Mouse (Mus musculus) intestine, embryonic 16.5 days (tissue): Measurements from ENCODE around the gene Mrpl30. TPM values are rescaled to one million over a fixed set of nuclear protein-coding genes. Genes with fewer than 3 reads are reported as not detected.

Experiments used
- ATAC-seq: fragments of 200-750 bp; cut with Nextera tagmentation; 2 replicates; pipeline ENCODE4 v1.8.0; 2017; ENCODE audit warnings: moderate TSS enrichment, moderate library complexity
- H3K27ac ChIP-seq: fragments of 300-500 bp; sonication (generic); 2 replicates; pipeline ENCODE4 v1.5.1; 2014; ENCODE audit warnings: mild to moderate bottlenecking, low read length
- H3K27me3 ChIP-seq: fragments of 300-500 bp; sonication (generic); replicated peaks from 2 replicates; pipeline ENCODE4 v1.6.1; 2014; ENCODE audit warnings: low read length, control low read depth, mixed read lengths; ENCODE audit not compliant: control insufficient read depth, insufficient read depth
- H3K36me3 ChIP-seq: fragments of 300-500 bp; sonication (generic); 2 replicates; pipeline ENCODE4 v1.6.1; 2014; ENCODE audit warnings: low read length, control low read depth; ENCODE audit not compliant: control insufficient read depth, insufficient read depth
- H3K4me1 ChIP-seq: fragments of 300-500 bp; sonication (generic); 2 replicates; pipeline ENCODE4 v1.6.1; 2014; ENCODE audit warnings: low read length, control low read depth, mixed read lengths; ENCODE audit not compliant: control insufficient read depth, insufficient read depth
- H3K4me2 ChIP-seq: fragments of 300-500 bp; sonication (generic); 2 replicates; pipeline ENCODE4 v1.6.1; 2014; ENCODE audit warnings: low read depth, low read length, control low read depth
- H3K4me3 ChIP-seq: fragments of 300-500 bp; sonication (generic); 2 replicates; pipeline ENCODE4 v1.5.1; 2014; ENCODE audit warnings: mild to moderate bottlenecking, low read length
- H3K9ac ChIP-seq: fragments of 300-500 bp; sonication (generic); 2 replicates; pipeline ENCODE4 v1.6.1; 2014; ENCODE audit warnings: low read depth, low read length
- H3K9me3 ChIP-seq: fragments of 300-500 bp; sonication (generic); 2 replicates; pipeline ENCODE4 v1.6.1; 2016; ENCODE audit warnings: low read length, control low read depth; ENCODE audit not compliant: control insufficient read depth
- WGBS: fragments of 180-500 bp; shearing (Covaris S2); extraction: QIAGEN DNeasy Blood & Tissue Kit; methylation state at CpG from one replicate; pipeline ENCODE4 v1.1.7; 2014; 5-methylcytosine and 5-hydroxymethylcytosine counted together
- polyA plus RNA-seq: library from polyadenylated mRNA; unstranded; fragments of >200 nt; fragmentation: Nextera tagmentation; extraction: Ambion mirVana; gene quantifications from 2 replicates; pipeline ENCODE4 v1.2.1, GENCODE M21; 2015

The Mrpl30 gene
- polyA plus RNA-seq, 1 experiment from 2014 or later = 267 TPM

- H3K4me3 ChIP-seq = no peak overlapping the region
- 65% methylated on average over 10 of the region's 10 CpGs for WGBS
- H3K27ac ChIP-seq = no peak overlapping the region
- H3K9ac ChIP-seq = no peak overlapping the region
- H3K4me1 ChIP-seq = 0 out of 2 replicates have a peak, but pooled peaks cover 5% of the 10 kb centered on the region
- H3K4me2 ChIP-seq = no peak overlapping the region
- no peaks in the 10 kb centered on the region for H3K9me3 ChIP-seq
- no peaks in the 10 kb centered on the region for H3K36me3 ChIP-seq
- no peaks in the 10 kb centered on the region for H3K27me3 ChIP-seq
- no peak for ATAC-seq
Measured at GRCm38 (mm10) chr1:37868640-37869039, 21.6 kb upstream of the Mrpl30 start.

GRCm38 (mm10) chr1:37869362-37869761 lies 20.9 kb upstream of the Mrpl30 start:
- Histone ChIP-seq H3K9me3 (no peaks in the 10 kb centered on the region), H3K9ac (no peak overlapping the region), H3K36me3 (no peaks in the 10 kb centered on the region), H3K4me2 (no peak overlapping the region), H3K27ac (no peak overlapping the region), H3K4me1 (0 out of 2 replicates have a peak, but pooled peaks cover 5% of the 10 kb centered on the region), H3K27me3 (no peaks in the 10 kb centered on the region), H3K4me3 (no peak overlapping the region)
- 50% methylated on average over 2 of the region's 2 CpGs for WGBS
- no peak for ATAC-seq

DNA sequence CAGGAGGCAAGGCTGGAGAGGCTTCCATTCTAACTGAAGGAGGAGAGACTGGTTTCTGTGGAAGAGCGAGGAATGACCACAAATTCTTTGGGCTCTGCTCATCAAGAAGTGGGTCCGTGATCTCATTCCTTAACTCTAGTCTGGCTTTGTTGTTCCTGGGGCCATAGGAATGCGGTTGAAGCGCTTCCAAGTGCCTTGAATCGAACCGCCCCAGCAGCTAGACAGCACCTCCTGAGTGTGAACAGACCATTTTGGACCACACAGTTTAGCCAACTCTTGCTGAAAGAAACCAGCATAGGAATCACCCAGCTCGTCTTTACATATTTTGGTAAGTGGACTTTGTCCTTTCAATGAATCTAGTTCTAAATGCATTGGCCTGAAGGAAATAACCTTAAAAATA lies 18.6 kb upstream of the Mrpl30 start, which contains the start of gene Lipt1:
Lipt1 (plus strand) TSS at position 35 of the 400 bp plus-strand sequence.
- Histone ChIP-seq H3K9ac (peak within 1 kb of the TSS; percentile 68), H3K4me1 (no peaks in the 10 kb centered on the region), H3K27ac (peak within 1 kb of the TSS; percentile 76), H3K4me2 (peak within 1 kb of the TSS; percentile 77), H3K9me3 (peaks cover 8% of the 10 kb centered on the region; the same call in 1 of the 2 replicates), H3K27me3 (no peaks in the 10 kb centered on the region), H3K36me3 (peaks cover 14% of the 10 kb centered on the region), H3K4me3 (peak within 1 kb of the TSS; percentile 61)
- 8% methylated on average over 7 of the region's 7 CpGs for WGBS
- peak; percentile 78 for ATAC-seq

DNA sequence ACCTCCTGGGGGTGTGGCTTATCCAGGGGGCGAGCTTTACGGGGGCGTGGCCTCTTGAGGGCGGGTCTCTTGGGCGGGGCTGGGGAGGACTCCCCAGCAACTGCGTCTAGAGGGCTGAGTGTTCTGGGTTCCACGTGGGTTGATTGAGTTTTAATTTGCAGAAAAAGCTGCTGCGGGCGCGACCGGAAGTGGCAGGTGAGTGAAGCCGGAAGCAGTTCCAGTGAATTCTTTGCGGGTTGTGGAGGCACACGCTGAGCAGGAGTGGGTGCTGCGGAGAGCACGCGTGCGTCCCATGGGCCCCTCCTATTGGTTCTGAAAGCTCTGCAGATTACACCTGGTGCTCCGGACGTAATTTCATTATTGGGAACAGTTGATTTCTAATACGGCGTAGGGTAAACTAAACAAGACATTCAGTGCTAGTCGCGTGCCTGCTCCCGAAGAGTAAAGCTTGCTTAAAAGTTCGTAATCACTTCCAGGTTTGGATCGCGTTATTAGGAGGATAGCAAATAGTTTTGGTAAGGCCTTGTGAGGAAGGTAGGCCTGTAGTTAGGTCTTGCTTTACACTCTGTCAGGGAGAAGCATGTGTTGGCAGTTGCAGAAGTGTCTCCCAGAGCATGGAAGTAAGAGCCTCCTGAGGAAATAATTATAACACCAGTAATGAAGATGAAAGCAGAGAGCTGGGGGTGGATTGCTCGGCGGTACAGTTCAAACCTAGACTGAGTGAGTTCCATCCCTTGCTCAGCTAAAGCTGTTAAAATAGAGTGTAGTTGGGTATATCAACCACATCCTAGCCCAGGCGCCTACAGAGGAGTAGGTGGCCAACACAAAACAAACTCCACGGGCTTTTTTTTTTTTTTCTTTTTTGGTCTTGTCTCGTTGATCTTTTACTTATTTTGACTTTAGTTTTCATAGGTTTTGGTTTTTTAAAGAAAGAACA lies 17.9 kb upstream of the Mrpl30 start:
- Histone ChIP-seq H3K27ac (peak overlapping the region; percentile 76), H3K36me3 (peaks cover 14% of the 10 kb centered on the region), H3K9me3 (peaks cover 8% of the 10 kb centered on the region; the same call in 1 of the 2 replicates), H3K4me1 (no peaks in the 10 kb centered on the region), H3K9ac (peak overlapping the region; percentile 68), H3K27me3 (no peaks in the 10 kb centered on the region), H3K4me3 (peak overlapping the region; percentile 61), H3K4me2 (peak overlapping the region; percentile 77)
- 4% methylated on average over 33 of the region's 33 CpGs for WGBS
- ATAC-seq = peak; percentile 90

DNA sequence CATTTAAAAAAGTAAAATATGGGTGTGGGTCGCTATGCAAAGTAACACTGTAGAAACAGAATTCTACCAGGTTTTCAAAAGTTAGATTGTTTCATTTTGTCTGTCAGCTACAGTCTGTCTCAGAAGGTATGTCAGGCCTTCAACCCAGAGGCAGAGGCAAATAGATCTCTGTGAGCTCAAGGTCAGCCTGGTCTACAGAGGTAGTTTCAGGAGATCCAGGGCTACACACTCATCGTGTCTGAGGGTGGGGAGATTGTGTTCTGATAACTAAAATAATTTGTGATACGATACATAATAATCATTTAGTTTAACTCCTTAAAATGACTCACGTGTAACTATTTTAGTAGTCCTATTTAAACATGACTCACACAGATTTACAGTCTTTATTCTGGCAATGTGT lies 17.1 kb upstream of the Mrpl30 start:
- H3K4me2 ChIP-seq = peak overlapping the region; percentile 77
- no peaks in the 10 kb centered on the region for H3K27me3 ChIP-seq
- H3K4me1 ChIP-seq = no peaks in the 10 kb centered on the region
- peaks cover 14% of the 10 kb centered on the region for H3K36me3 ChIP-seq
- H3K4me3 ChIP-seq = 0 out of 2 replicates have a peak overlapping the region, but pooled peaks have one; percentile 3
- H3K9me3 ChIP-seq = peaks cover 8% of the 10 kb centered on the region; the same call in 1 of the 2 replicates
- ATAC-seq = no peak
- no peak overlapping the region for H3K27ac ChIP-seq
- no peak overlapping the region for H3K9ac ChIP-seq
- WGBS = 74% methylated on average over 4 of the region's 4 CpGs

- Histone ChIP-seq H3K27ac (no peak overlapping the region), H3K4me1 (no peaks in the 10 kb centered on the region)
Measured at GRCm38 (mm10) chr1:37877736-37878460, 12.4 kb upstream of the Mrpl30 start.

DNA sequence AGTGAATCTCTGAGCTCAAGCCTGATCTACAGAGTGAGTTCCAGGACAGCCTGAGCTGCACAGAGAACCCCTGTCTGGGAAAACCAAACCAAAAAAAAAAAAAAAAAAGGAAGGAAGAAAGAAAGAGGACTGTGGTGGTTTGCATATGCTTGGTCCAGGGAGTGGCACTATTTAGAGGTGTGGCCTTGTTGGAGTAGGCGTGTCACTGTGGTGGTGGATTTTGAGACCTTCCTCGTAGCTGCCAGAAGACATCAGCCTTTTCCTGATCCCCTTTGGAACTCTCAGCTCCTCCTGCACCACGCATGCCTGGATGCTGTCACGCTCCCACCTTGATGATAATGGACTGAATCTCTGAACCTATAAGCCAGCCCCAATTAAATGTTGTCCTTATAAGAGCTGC lies 6.9 kb upstream of the Mrpl30 start:
- H3K27me3 ChIP-seq = no peaks in the 10 kb centered on the region
- no peaks in the 10 kb centered on the region for H3K4me1 ChIP-seq
- H3K4me2 ChIP-seq = no peak overlapping the region
- H3K27ac ChIP-seq = no peak overlapping the region
- WGBS = 85% methylated on average over 4 of the region's 4 CpGs
- ATAC-seq = no peak
- no peaks in the 10 kb centered on the region for H3K9me3 ChIP-seq
- H3K9ac ChIP-seq = no peak overlapping the region
- no peak overlapping the region for H3K4me3 ChIP-seq
- peaks cover 9% of the 10 kb centered on the region; the same call in 1 of the 2 replicates for H3K36me3 ChIP-seq

More at GRCm38 (mm10) chr1:37877736-37878460, 12.4 kb upstream of the Mrpl30 start:
- Histone ChIP-seq H3K4me3 (no peak overlapping the region), H3K4me2 (no peak overlapping the region), H3K36me3 (peaks cover 16% of the 10 kb centered on the region), H3K9me3 (peaks cover 8% of the 10 kb centered on the region; the same call in 1 of the 2 replicates), H3K27me3 (no peaks in the 10 kb centered on the region), H3K9ac (no peak overlapping the region)
- WGBS = 93% methylated on average over 13 of the region's 13 CpGs
- ATAC-seq = no peak

DNA sequence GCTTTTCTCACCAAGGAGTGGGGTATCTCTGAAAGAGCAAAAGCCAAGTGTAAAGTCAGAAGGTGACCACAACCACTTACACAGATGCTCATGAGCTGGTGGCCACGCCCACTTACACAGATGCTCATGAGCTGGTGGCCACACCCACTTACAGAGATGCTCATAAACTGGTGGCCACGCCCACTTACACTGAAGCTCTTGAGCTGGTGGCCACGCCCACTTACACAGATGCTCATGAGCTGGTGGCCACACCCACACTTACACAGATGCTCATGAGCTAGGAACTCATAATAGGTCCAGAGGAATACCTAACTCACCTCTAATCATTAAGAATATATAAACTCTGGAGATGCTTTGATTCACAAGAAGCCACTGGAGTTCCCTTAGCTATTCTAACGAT lies 5.8 kb upstream of the Mrpl30 start:
- no peak overlapping the region for H3K4me3 ChIP-seq
- H3K27ac ChIP-seq = no peak overlapping the region
- peaks cover 5% of the 10 kb centered on the region for H3K4me1 ChIP-seq
- no peak for ATAC-seq
- no peak overlapping the region for H3K9ac ChIP-seq
- H3K4me2 ChIP-seq = no peak overlapping the region
- peaks cover 9% of the 10 kb centered on the region; the same call in 1 of the 2 replicates for H3K36me3 ChIP-seq
- H3K9me3 ChIP-seq = no peaks in the 10 kb centered on the region
- WGBS = 74% methylated on average over 4 of the region's 4 CpGs
- H3K27me3 ChIP-seq = no peaks in the 10 kb centered on the region

DNA sequence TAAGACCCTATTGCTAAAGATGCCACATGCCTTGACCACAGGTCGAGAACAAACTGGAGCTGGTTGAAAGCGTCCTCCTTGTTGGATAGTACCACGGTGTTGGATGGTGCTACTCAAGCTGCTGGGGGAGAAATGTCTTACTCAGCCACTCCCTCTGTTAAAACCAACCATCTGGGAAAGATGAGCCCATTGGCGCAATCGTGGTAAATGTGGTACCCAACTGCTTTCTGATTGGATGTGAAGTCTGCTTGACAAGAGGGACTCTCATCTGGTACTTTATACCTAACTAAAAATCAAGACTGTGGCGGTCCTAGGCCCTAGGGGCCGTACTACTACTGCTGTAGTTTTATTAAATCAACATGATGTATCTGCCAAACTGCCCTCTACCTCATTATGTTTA lies 1.1 kb upstream of the Mrpl30 start:
- ATAC-seq = no peak

More for the DNA sequence above, 1.1 kb upstream of the Mrpl30 start:
- no peaks in the 10 kb centered on the region for H3K36me3 ChIP-seq
- no peaks in the 10 kb centered on the region for H3K9me3 ChIP-seq
- H3K4me2 ChIP-seq = peak overlapping the region; percentile 73
- H3K9ac ChIP-seq = peak overlapping the region; percentile 76; the same call in 1 of the 2 replicates
- peaks cover 7% of the 10 kb centered on the region for H3K4me1 ChIP-seq
- 71% methylated on average over 7 of the region's 7 CpGs for WGBS
- peak overlapping the region; percentile 89; the same call in 1 of the 2 replicates for H3K27ac ChIP-seq
- peak overlapping the region; percentile 75 for H3K4me3 ChIP-seq
- H3K27me3 ChIP-seq = no peaks in the 10 kb centered on the region
